Mouse (Mus musculus) inflammation-experienced regulatory T-cells, adult 6 months (primary cell): Measurements from ENCODE around the gene Avil. TPM values are rescaled to one million over a fixed set of nuclear protein-coding genes. Genes with fewer than 3 reads are reported as not detected.

ENCODE experiments used
- ATAC-seq: one replicate; pipeline ENCODE4 v1.8.0; 2017
- polyA plus RNA-seq, 3 experiments: library from polyadenylated mRNA; unstranded; fragments of 100-300 nt; shearing (Covaris generic); gene quantifications; one replicate each; pipeline ENCODE4 v1.2.1; 2017

The Avil gene
- polyA plus RNA-seq, 3 experiments from 2014 or later = 0.11 to 0.36 TPM; not detected in 1

DNA sequence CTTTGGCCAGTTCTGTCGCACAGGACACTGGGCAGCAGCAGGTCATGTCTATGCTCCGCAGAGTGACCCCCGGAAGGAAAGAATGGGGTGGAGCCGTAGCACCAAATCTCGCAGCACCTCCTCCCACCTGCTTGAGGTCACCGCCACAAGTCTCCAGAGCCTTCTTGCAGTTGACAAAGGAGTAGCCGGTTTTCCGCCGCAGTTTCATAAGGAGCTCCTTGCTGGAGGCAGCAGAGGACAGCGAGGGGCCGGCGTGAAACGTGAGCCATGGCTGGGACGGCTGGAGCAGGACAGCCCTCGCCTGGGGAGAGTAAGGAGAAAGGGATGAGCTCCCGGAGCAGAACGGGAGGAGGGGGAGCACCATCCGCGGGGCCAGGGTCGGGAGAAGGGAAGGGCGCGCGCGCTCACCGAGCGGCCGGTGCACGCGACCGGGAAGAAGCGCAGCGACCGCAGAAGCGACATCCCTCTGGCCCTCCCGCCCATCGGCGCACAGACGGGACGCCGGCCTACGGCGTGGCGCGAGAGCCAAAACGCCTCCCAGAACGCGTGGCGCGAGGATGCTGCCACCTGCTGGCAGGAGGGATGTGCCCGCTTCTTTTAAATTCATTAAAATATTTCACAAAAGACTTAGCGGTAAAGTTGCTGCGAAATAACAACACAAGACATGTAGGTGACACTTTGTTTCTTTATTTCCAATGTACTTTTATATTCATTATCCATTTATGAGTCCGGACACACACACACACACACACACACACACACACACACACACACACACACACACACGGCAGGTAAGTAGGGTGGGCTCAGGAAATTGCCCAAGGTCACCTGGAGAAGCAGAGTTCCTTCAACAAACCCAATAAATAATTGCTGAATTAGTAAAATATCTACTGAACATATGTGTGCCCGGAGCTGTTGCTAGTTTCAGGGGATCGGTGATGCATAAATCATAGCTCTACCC lies 30.1 kb downstream of the Avil start, which contains the start of gene Tsfm:
Tsfm (minus strand) TSS at position 505 of the 961 bp plus-strand sequence.
- peak; percentile 90 for ATAC-seq

DNA sequence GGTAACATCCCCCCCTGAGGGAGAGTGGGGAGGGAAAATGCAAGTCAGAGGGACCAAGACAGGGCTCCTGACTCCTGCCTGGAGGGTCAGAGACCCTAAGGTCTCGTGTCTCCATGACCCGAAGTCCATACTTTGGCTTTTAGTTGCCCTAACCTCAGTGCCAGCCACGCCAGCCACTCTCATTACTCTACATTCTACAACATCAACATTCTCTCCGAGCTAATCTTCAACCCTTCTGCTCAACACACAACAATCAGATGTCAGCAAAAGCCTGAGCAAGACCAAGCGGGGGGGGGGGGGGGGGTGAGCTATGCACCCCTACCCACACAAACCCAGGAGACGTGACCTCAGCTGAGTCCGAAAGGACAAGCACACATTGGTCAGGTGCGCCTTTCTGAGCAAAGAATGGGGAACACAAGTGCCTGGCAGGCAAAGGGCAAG lies 32.8 kb downstream of the Avil start:
- no peak for ATAC-seq

DNA sequence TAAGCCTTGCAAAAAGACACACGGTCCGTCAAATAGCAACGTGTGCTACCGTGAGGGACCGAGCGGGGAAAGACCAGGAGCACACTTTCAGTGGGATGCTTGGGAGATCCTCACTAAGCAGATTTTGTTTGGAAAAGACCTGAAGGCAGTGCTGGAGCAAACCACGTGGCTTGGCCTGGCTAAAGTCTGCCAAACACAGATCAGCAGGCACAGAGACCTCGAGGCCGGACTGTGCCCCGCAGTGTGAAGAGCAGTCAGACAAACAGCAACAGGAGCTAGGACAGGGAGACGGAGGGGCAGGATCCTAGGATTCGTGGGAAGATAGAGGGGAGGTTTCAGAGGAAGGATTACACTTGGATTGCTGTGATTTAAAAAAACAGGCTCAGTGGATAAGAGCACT lies 35.8 kb downstream of the Avil start:
- no peak for ATAC-seq

DNA sequence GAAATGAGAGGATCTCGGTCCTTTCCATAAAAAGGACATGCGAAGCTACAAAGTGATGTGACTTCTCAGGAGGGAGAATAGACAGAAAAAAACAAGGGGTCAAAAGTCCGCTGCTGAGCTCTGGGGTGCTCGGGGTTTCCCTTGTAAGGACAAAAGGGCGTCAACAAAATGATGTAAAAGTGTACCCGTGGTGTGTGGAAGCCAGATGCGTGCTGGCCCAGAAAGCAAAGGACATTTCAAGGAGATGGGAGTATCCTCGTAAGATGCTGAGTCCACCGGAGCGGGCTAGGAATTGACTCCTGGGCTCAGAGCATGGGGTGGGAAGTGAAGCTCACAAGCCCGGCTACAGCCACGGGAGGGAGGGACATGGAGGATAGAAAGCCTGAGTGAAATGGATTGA lies 37.1 kb downstream of the Avil start:
- no peak for ATAC-seq

DNA sequence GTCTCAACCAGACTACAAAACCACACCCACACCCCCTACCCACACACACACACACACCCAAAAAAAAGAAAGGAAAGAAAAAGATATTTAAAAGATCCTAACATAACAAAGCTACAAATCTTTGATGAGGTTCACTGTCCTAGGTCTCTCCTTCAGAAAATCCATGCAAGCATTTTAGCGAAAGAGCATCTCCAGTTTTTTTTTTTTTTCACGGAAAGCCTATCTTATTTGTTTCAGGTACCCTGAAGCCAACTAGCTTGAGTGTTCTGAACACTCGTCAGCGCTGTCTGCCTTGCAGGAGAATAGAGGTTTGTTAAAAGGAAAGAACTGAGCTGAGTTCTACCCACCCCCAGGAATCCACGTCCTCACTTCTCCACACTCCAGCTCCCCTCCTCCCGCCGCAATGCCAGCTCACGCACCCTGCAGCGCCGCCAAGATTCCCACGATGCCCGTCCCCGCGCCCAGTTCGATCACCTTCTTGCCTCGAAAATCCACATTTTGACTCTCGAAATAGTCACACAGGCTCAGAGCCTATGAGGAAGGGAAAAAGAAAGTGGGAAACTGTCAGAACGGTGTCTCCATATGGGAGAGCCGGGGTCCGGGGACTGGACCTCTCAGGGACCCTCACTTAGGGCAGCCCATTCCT lies 40.2 kb downstream of the Avil start:
- ATAC-seq = peak; percentile 26

GRCm38 (mm10) chr10:127041274-127041766 lies 40.8 kb downstream of the Avil start, which contains the start of the genes Mettl1 and Eef1akmt3:
Gene Mettl1, plus strand, starts transcription at chr10:127041414.
Gene Eef1akmt3, minus strand, starts transcription at chr10:127041513.
- peak; percentile 56 for ATAC-seq

DNA sequence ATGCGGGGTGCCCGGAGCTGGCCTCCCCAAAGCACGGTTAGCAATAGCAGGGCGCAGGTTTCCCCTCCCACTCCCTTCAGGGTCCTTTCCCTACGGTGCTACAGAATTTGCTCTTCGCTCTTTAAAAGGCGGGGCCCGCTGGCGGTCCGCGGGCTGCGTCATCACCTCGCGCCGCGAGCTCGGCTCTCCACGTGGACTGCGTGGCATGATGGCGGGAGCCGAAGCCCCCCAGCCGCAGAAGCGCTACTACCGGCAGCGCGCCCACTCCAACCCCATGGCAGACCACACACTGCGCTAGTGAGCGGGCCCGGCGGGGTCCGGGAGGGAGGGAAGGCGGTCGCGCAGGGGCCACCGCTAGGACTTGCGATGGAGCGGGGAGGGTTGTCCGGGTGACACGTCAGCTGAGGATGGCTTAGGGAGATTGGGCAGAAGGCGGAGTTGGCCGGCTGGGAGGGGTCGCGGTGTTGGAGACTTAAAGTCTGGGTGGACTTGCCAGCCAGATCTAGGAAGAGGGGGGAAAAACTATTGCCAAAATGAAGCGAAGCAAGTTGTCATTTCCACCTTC lies 41.3 kb downstream of the Avil start:
- peak; percentile 83 for ATAC-seq

GRCm38 (mm10) chr10:127042468-127043115 lies 42.1 kb downstream of the Avil start:
- no peak for ATAC-seq

GRCm38 (mm10) chr10:127043187-127043586 lies 42.7 kb downstream of the Avil start:
- no peak for ATAC-seq

GRCm38 (mm10) chr10:127047954-127048353 lies 47.4 kb downstream of the Avil start, which contains the start of gene Cyp27b1:
Gene Cyp27b1, plus strand, starts transcription at chr10:127048250.
- no peak for ATAC-seq

DNA sequence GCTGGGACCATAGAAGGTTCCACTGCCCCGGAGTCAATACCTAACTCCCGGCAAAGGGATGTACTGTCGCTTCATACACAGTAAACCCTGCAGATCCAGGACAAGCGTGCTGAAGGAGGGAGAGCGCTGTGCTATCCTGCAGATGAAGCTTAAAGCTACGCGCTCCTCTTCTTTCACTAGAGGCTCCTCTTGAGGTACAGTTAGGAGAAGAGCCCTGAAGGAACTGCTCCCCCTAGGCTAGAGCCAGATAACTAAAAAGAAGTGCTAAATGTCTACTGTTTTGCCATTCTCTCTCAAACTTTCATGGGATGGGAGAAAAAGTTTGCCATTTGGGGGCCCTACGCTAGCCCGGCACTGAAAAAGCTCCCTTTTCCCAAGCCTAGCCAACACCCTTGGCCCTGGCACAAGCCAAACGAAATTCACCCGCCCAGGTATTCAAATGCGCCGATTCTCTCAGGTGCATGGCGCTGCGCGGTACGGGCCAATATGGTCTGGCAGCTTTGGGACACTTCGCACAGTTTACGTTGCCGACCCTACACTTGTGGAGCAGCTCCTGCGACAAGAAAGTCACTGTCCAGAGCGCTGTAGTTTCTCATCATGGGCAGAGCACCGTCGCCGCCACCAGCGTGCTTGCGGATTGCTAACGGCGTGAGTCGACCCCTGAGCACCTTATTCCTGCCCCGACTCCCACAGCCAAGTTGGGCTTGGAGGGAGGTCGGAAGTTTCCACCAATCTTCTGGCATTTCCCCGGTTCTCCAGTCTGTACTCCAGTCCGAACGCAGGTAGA lies 48.3 kb downstream of the Avil start:
- ATAC-seq = no peak

DNA sequence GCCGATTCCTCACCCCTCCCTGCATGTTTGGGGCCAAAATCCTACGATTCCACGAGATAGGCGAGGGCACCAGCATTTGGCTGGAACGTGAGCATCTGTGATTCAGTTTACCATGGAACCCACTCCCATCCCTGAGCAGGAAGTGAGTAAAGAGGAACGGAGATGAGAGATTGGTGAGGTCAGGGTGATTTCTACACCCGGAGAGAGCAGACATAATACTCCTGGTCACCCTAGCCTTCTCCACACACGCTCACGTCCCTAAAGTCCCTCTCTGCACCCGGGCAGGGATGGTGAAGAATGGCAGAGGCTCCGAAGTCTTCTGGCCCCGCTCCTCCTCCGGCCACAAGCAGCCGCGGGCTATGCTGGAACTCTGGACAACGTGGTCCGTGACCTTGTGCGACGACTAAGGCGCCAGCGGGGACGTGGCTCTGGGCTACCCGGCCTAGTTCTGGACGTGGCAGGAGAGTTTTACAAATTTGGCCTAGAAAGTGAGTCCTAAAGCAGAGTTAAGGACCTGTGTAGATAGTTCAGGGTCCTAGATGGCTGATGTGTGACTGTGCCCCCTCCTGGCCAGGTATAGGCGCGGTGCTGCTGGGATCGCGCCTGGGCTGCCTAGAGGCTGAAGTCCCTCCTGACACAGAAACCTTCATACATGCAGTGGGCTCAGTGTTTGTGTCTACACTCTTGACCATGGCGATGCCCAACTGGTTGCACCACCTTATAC lies 49.0 kb downstream of the Avil start:
- peak; percentile 66 for ATAC-seq

DNA sequence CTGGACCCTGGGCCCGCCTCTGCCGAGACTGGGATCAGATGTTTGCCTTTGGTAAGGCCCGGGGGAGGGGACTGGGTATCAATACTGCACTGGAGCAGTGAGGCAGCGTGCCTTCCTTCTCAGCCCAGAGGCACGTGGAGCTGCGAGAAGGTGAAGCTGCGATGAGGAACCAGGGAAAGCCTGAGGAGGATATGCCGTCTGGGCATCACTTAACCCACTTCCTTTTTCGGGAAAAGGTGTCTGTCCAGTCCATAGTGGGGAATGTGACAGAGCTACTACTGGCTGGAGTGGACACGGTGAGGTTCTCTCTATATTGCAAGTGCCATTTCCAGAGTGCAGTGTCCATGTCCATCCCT lies 49.6 kb downstream of the Avil start:
- peak; percentile 18 for ATAC-seq

- ATAC-seq = no peak
Measured at GRCm38 (mm10) chr10:127054646-127055045, 54.1 kb downstream of the Avil start.

DNA sequence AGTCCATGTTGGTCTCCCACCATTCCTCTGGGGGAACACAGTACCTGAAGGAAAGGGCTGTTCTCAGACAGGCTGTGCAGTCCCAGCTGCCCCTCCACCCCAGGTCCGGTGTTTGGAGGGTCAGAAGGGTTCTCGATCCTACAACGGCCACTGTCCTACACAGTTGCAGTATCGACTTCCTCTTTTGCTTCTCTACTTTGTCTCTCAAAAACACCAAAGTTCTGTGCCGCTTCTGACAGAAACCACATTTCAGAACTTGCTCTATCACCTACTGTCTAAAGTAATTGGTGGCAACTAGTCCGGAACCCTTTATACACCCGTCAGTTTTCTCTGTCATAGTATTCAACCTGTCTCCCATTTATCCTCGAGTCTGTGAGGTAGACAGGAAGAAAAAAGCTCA lies 54.9 kb downstream of the Avil start:
- ATAC-seq = no peak

GRCm38 (mm10) chr10:127056490-127056889 lies 56.0 kb downstream of the Avil start:
- no peak for ATAC-seq

GRCm38 (mm10) chr10:127058161-127058560 lies 57.7 kb downstream of the Avil start:
- peak; percentile 54 for ATAC-seq

DNA sequence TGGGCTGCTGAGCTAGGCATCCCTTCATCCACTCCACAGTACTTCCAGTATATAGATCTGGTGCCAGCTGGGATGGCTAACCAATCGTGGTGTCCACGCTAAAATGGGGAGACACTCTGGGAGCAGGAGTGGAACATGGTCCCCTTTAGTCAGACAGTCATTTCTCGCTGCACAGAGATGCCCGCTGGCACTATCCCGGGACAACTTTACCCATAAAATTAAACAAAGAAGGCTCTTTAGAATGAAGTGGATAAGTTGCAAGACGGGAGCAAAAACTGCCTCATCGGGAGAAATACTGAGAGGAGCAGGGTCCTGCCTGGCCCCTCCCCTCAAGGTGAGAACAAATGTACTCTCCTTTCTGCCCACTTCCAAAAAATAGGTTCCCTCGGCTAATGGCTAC lies 58.2 kb downstream of the Avil start:
- no peak for ATAC-seq

DNA sequence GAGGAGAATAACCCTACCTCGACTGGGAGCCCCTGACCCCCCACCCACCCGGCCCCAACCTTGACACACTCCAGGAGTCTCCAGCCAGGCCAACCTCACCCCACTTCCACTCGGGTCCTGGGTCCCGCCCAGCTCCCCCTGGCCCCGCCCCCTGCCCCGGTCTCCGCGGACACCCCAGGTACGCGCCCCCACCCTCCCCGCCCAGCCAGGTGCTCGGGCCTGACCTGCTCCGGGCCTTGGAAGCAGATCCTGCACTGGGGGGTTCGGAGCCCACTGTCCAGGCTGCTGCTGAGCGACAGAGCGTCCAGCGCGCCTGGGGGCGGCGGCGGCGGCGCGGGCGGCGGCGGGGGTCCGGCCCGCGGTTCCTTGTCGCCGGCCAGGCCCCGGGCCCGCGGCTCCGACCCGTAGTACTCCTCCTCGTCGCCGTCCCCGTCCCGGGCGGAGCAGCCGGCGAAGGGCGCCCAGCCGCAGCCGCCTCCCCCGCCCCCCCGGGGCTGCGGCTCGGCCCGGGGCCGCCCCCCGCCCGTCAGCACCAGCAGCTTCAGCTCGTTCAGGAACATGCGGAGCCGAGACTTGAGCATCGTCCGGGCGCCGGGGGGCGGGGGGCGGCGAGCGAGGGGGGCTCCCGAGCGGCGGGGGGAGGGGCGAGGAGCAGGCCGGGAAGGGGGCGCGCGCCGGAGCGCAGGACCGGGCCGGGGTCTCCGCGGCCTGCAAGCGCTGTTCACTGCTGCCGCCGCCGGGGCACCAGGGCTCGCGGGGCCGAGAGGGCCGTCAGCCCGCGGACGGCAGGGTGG lies 58.9 kb downstream of the Avil start:
- ATAC-seq = no peak
